Mouse (Mus musculus) lung, adult 2 months (tissue): Measurements from ENCODE around the gene Arhgef28. TPM values are rescaled to one million over a fixed set of nuclear protein-coding genes. Genes with fewer than 3 reads are reported as not detected.

Experiments
- DNase-seq: peaks from one replicate; pipeline ENCODE4 v3.0.0; 2022
- H3K4me1 ChIP-seq: fragments of 200-500 bp; 2 replicates; pipeline ENCODE4 v1.6.1; 2011; ENCODE audit warnings: low read length; ENCODE audit not compliant: control insufficient read depth, insufficient read depth
- H3K4me3 ChIP-seq: fragments of 200-500 bp; replicated peaks from 2 replicates; pipeline ENCODE3; 2011; ENCODE audit warnings: low read depth, mild to moderate bottlenecking, control low read depth, low read length; ENCODE audit errors: extremely low read depth
- CTCF ChIP-seq: fragments of 200-500 bp; IDR thresholded peaks from 2 replicates; pipeline ENCODE4 v1.5.1; 2011; ENCODE audit warnings: mild to moderate bottlenecking, low read length, control low read depth; ENCODE audit not compliant: insufficient read depth
- POLR2A ChIP-seq: fragments of 200-500 bp; IDR thresholded peaks from 2 replicates; pipeline ENCODE4 v1.6.1; 2011; ENCODE audit warnings: low read depth, mild to moderate bottlenecking, control low read depth, low read length, borderline replicate concordance; ENCODE audit errors: extremely low read depth
- WGBS: fragments of 180-500 bp; shearing (Covaris S2); methylation state at CpG from one replicate; pipeline ENCODE4 v1.1.7; 2018; 5-methylcytosine and 5-hydroxymethylcytosine counted together
- polyA plus RNA-seq: library from polyadenylated mRNA; depleted of rRNA; stranded (reverse); fragments of >200 nt; gene quantifications from 2 replicates; pipeline ENCODE4 v1.2.3, GENCODE M21; 2012

Arhgef28 gene
- polyA plus RNA-seq, 1 experiment = 16.0 TPM

- DNase-seq = no peak
- H3K4me3 ChIP-seq = no peak overlapping the region
- no peaks in the 10 kb centered on the region for H3K4me1 ChIP-seq
- TF ChIP-seq CTCF = no peak
- no peak for TF ChIP-seq POLR2A
- WGBS = 100% methylated on average over 1 of the region's 1 CpGs
These were observed 18.3 kb downstream of the Arhgef28 start for GRCm38 (mm10) chr13:98187904-98188303.

GRCm38 (mm10) chr13:98186179-98186578 is 20.1 kb downstream of the Arhgef28 start:
- Histone ChIP-seq H3K4me3 (no peak overlapping the region), H3K4me1 (no peaks in the 10 kb centered on the region)
- no peak for TF ChIP-seq POLR2A
- no peak for TF ChIP-seq CTCF
- DNase-seq = no peak
- 69% methylated on average over 5 of the region's 5 CpGs for WGBS

- TF ChIP-seq POLR2A = no peak
- TF ChIP-seq CTCF = no peak
- Histone ChIP-seq H3K4me3 (no peak overlapping the region), H3K4me1 (no peaks in the 10 kb centered on the region)
- no peak for DNase-seq
- 43% methylated on average over 3 of the region's 3 CpGs for WGBS
These were observed 21.6 kb downstream of the Arhgef28 start for GRCm38 (mm10) chr13:98184632-98185031.

- 72% methylated on average over 21 of the region's 21 CpGs for whole genome bisulfite sequencing
- no peak overlapping the region for H3K4me3 ChIP-seq
- peak; percentile 43 for DNase-seq
- H3K4me1 ChIP-seq = no peaks in the 10 kb centered on the region
- TF ChIP-seq CTCF (no peak), POLR2A (no peak)
These were observed 22.9 kb downstream of the Arhgef28 start for GRCm38 (mm10) chr13:98183157-98183878.

- Histone ChIP-seq H3K4me3 (no peak overlapping the region), H3K4me1 (no peaks in the 10 kb centered on the region)
- no peak for TF ChIP-seq CTCF
- no peak for TF ChIP-seq POLR2A
- WGBS = 87% methylated on average over 11 of the region's 11 CpGs
- no peak for DNase-seq
These were observed 23.9 kb downstream of the Arhgef28 start for GRCm38 (mm10) chr13:98182330-98182729.

- no peaks in the 10 kb centered on the region for H3K4me1 ChIP-seq
- no peak for DNase-seq
These were observed 25.6 kb downstream of the Arhgef28 start for GRCm38 (mm10) chr13:98180636-98181035.

GRCm38 (mm10) chr13:98175323-98176007 is 30.8 kb downstream of the Arhgef28 start:
- WGBS = 51% methylated on average over 10 of the region's 10 CpGs
- DNase-seq = no peak
- TF ChIP-seq CTCF (no peak), POLR2A (no peak)
- H3K4me1 ChIP-seq = no peaks in the 10 kb centered on the region
- H3K4me3 ChIP-seq = no peak overlapping the region

More at GRCm38 (mm10) chr13:98180636-98181035, 25.6 kb downstream of the Arhgef28 start:
- no peak overlapping the region for H3K4me3 ChIP-seq
- WGBS = 63% methylated on average over 8 of the region's 8 CpGs
- no peak for TF ChIP-seq CTCF
- TF ChIP-seq POLR2A = no peak

- Histone ChIP-seq H3K4me3 (no peak overlapping the region), H3K4me1 (no peaks in the 10 kb centered on the region)
- 86% methylated on average over 6 of the region's 6 CpGs for WGBS
- no peak for DNase-seq
- TF ChIP-seq POLR2A (no peak), CTCF (no peak)
These were observed 33.2 kb downstream of the Arhgef28 start for GRCm38 (mm10) chr13:98173008-98173407.

- no peaks in the 10 kb centered on the region for H3K4me1 ChIP-seq
- whole genome bisulfite sequencing = 66% methylated on average over 11 of the region's 11 CpGs
- no peak for DNase-seq
These were observed 33.9 kb downstream of the Arhgef28 start for GRCm38 (mm10) chr13:98172365-98172764.

More at GRCm38 (mm10) chr13:98172365-98172764, 33.9 kb downstream of the Arhgef28 start:
- H3K4me3 ChIP-seq = no peak overlapping the region
- TF ChIP-seq POLR2A = no peak
- no peak for TF ChIP-seq CTCF
